Mouse (Mus musculus) erythroblast, embryonic 14.5 days (primary cell): ENCODE results near the gene Srd5a1. TPM values are rescaled to one million over a fixed set of nuclear protein-coding genes. Genes with fewer than 3 reads are reported as not detected.

Experiments
- H3K27me3 ChIP-seq: 2 replicates; pipeline ENCODE4 v1.6.1; 2012; ENCODE audit warnings: inconsistent platforms; ENCODE audit not compliant: control insufficient read depth
- H3K36me3 ChIP-seq: 2 replicates; pipeline ENCODE4 v1.6.1; 2012; ENCODE audit warnings: mild to moderate bottlenecking, inconsistent platforms; ENCODE audit not compliant: control insufficient read depth
- H3K4me1 ChIP-seq: 2 replicates; pipeline ENCODE4 v1.6.1; 2012; ENCODE audit warnings: inconsistent platforms; ENCODE audit not compliant: control insufficient read depth
- H3K4me3 ChIP-seq: replicated peaks from 2 replicates; pipeline ENCODE3; 2012; ENCODE audit warnings: moderate library complexity, mild to moderate bottlenecking, inconsistent platforms
- H3K9me3 ChIP-seq: 2 replicates; pipeline ENCODE4 v1.6.1; 2012; ENCODE audit warnings: low read length, inconsistent platforms, mixed read lengths; ENCODE audit not compliant: control insufficient read depth
- GATA1 ChIP-seq: IDR thresholded peaks from 2 replicates; pipeline ENCODE4 v1.6.1; 2012; ENCODE audit warnings: low read length, inconsistent platforms, mixed read lengths
- TAL1 ChIP-seq: IDR thresholded peaks from 3 replicates; pipeline ENCODE4 v1.6.1; 2012; ENCODE audit warnings: low read length, inconsistent platforms, mixed read lengths
- polyA plus RNA-seq: library from polyadenylated mRNA; stranded (reverse); fragments of >175 nt; gene quantifications from 2 replicates; pipeline ENCODE4 v1.2.3, GENCODE M21; 2012

Gene Srd5a1
- polyA plus RNA-seq, 1 experiment, result 0.03 TPM

DNA sequence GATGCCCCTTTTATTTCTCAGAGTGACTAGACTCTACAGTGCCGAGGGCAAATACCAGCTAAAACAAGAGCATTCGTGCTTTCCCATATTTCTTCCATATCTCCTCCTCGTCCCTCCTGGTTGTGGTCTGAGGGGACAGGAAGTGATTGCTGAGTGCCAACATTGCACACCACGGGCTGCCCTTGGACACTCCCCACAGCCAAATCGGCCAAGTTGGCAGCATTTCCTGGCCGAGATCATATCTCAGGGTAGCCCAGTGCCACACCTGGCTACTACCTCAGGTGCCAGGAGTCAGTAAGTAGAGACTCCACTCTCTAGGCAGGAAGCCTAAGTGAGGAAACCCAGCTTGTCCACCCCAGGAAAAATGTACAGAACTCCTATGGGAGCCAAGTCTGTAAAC is 70.0 kb downstream of the Srd5a1 start:
- H3K4me3 ChIP-seq, result no peak overlapping the region
- H3K9me3 ChIP-seq, result no peaks in the 10 kb centered on the region
- H3K36me3 ChIP-seq, result no peaks in the 10 kb centered on the region
- no peaks in the 10 kb centered on the region for H3K27me3 ChIP-seq
- TF ChIP-seq TAL1 (no peak), GATA1 (no peak)
- peaks cover 14% of the 10 kb centered on the region for H3K4me1 ChIP-seq

- no peak for TF ChIP-seq TAL1
- no peak for TF ChIP-seq GATA1
- H3K27me3 ChIP-seq, result no peaks in the 10 kb centered on the region
- no peak overlapping the region for H3K4me3 ChIP-seq
- H3K36me3 ChIP-seq, result no peaks in the 10 kb centered on the region
- H3K9me3 ChIP-seq, result no peaks in the 10 kb centered on the region
- H3K4me1 ChIP-seq, result peaks cover 32% of the 10 kb centered on the region
These were observed 72.9 kb downstream of the Srd5a1 start for GRCm38 (mm10) chr13:69538327-69538726.

DNA sequence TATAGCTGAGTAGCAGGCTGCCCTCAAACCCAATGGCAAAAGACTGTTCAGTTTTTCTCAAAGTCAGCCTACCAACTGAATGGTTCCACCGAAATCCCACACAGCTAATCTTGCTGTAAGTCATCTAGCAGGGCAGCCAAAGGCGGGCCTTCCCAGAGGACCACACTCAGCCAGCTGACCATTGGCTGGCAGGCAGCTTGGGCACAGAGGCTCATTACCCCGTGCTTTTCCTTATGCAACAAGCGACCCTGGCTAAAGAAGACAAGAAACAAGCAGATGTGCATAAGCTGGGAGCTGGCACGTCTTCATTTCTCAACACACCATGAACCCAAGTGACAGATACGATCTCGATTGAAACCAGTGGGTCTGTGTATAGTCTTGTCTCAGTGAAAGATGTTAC is 73.9 kb downstream of the Srd5a1 start:
- Histone ChIP-seq H3K9me3 (no peaks in the 10 kb centered on the region), H3K36me3 (no peaks in the 10 kb centered on the region), H3K4me1 (peaks cover 41% of the 10 kb centered on the region), H3K4me3 (no peak overlapping the region), H3K27me3 (no peaks in the 10 kb centered on the region)
- no peak for TF ChIP-seq TAL1
- no peak for TF ChIP-seq GATA1

DNA sequence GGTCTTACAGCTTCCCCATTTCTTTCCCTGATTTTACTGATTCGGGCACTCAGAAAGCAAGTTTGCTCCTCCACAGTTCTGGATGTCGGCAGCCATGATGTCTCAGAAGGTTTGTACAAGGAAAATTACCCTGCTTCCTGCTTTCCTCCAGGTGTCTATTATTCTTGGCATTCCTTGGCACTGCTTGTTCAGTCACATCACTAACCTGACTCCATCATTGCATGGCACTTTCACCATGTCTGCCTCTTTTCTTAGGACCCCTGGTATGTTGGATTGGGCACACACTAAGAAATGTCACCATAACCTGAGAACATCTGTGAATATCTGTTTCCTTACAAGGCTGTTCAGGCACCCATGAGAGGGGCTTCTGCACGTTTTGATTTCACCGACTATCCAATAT is 75.2 kb downstream of the Srd5a1 start:
- Histone ChIP-seq H3K27me3 (no peaks in the 10 kb centered on the region), H3K36me3 (peaks cover 10% of the 10 kb centered on the region), H3K4me3 (peak overlapping the region; percentile 98), H3K4me1 (peaks cover 52% of the 10 kb centered on the region), H3K9me3 (no peaks in the 10 kb centered on the region)
- no peak for TF ChIP-seq GATA1
- TF ChIP-seq TAL1, result no peak

DNA sequence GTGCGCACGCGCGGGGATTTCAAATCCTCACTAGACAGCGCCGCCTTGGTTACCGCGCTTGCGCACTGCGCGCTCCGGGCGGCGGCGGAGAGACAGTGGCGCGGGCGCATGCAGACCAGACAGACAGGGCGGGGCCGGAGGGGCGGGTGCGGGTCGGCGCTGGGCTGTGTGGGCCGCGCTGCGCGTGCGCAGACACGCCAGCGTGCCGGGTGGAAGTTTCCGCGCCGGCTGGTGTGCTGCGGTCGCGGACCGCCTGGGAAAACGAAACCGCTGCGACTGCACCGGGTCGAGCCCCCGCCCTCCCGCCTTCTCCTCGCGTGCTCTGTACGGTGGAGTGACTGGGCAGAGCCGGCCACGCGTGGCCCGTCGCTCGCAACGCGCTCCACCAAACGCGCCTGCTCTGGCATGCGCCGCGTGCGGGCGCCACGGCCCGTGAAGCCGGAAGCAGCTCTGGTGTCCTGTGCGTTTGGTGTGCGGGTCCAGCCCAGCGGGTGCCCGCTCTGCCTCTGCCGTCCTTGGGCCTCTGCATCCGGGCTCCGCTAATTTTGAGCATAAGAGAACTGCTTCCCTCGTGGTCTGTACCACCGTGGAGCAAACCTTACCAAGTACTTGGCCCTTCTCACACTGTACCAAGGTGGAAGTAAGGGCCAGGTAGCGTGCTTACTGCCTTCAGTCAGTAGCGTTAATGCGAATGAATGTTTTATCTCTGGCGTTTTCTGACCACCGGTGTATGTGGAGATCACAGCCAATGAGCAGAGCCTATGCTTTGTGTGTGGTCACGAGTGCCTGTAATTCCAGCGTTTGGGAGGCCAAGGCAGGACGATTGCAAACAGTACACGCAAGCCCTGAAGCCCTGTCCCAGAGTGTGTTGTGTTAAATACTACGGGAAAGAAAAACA is 76.3 kb downstream of the Srd5a1 start:
- Histone ChIP-seq H3K27me3 (no peaks in the 10 kb centered on the region), H3K4me3 (peak overlapping the region; percentile 98), H3K36me3 (peaks cover 21% of the 10 kb centered on the region), H3K9me3 (no peaks in the 10 kb centered on the region), H3K4me1 (peaks cover 63% of the 10 kb centered on the region)
- TF ChIP-seq GATA1 (no peak), TAL1 (no peak)

DNA sequence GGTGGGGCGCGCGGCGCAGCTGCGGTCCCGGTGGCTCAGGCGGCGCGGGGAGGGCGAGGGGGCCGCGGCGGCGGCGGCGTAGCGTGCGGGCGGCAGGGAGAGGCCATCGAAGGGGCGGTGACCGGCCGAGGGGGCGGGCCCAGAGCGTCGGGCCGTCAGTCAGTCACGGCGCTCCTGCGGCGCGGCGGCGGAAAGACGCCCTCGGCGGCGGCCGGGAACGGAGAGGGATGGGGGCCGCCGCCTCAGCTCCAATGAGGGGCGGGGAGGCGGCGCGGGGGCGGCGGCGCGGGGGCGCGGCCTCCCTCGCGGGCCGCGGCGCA is 76.9 kb downstream of the Srd5a1 start, which contains the start of gene Tent4a:
Gene Tent4a (minus strand): TSS at position 284 of the 320 bp plus-strand sequence.
- Histone ChIP-seq H3K27me3 (no peaks in the 10 kb centered on the region), H3K4me3 (peak within 1 kb of the TSS; percentile 98), H3K36me3 (peaks cover 24% of the 10 kb centered on the region), H3K9me3 (no peaks in the 10 kb centered on the region), H3K4me1 (peaks cover 66% of the 10 kb centered on the region)
- no peak for TF ChIP-seq GATA1
- no peak for TF ChIP-seq TAL1

GRCm38 (mm10) chr13:69533405-69534333 is 77.6 kb downstream of the Srd5a1 start, which contains the start of gene Nsun2:
Gene Nsun2 (plus strand): TSS chr13:69533746.
- Histone ChIP-seq H3K9me3 (no peaks in the 10 kb centered on the region), H3K4me3 (peak within 1 kb of the TSS; percentile 98), H3K36me3 (peaks cover 29% of the 10 kb centered on the region), H3K4me1 (peaks cover 69% of the 10 kb centered on the region), H3K27me3 (no peaks in the 10 kb centered on the region)
- no peak for TF ChIP-seq TAL1
- no peak for TF ChIP-seq GATA1

GRCm38 (mm10) chr13:69532893-69533404 is 78.3 kb downstream of the Srd5a1 start:
- TF ChIP-seq GATA1 (no peak), TAL1 (no peak)
- peaks cover 70% of the 10 kb centered on the region for H3K4me1 ChIP-seq
- H3K36me3 ChIP-seq, result peaks cover 35% of the 10 kb centered on the region
- H3K27me3 ChIP-seq, result no peaks in the 10 kb centered on the region
- no peaks in the 10 kb centered on the region for H3K9me3 ChIP-seq
- H3K4me3 ChIP-seq, result peak overlapping the region; percentile 98
